Mouse (Mus musculus) spleen, adult 2 months (tissue): ENCODE results near the gene Pla2r1.

Experiments used
- CTCF ChIP-seq: fragments of 200-500 bp; IDR thresholded peaks from 2 replicates; pipeline ENCODE4 v1.5.1; 2011; ENCODE audit warnings: mild to moderate bottlenecking, inconsistent platforms; ENCODE audit not compliant: insufficient read depth, insufficient read length, insufficient replicate concordance; ENCODE audit errors: extremely low read depth
- POLR2A ChIP-seq: fragments of 200-500 bp; IDR thresholded peaks from 2 replicates; pipeline ENCODE4 v1.6.1; 2011; ENCODE audit warnings: low read depth, low read length, inconsistent platforms

- TF ChIP-seq CTCF: no peak
- TF ChIP-seq POLR2A: no peak
These were observed 2.6 kb downstream of the Pla2r1 start for GRCm38 (mm10) chr2:60550521-60550920.
